Mouse (Mus musculus) testis, adult 2 months (tissue): ENCODE measurements at regions not wholly inside any gene's neighbourhood (a gene's known extent, or its start where the extent isn't known, plus 50 kb on each side); places are given as distances from the start of the nearest gene placed in this dataset.

Source experiments
- CTCF ChIP-seq: fragments of 200-500 bp; IDR thresholded peaks from 2 replicates; pipeline ENCODE4 v1.5.1; 2012; ENCODE audit warnings: low read depth, mild to moderate bottlenecking, inconsistent platforms, low read length, moderate library complexity; ENCODE audit not compliant: control insufficient read depth, insufficient read depth, insufficient replicate concordance
- POLR2A ChIP-seq: fragments of 200-500 bp; IDR thresholded peaks from 2 replicates; pipeline ENCODE4 v1.6.1; 2012; ENCODE audit warnings: low read depth, mild to moderate bottlenecking, inconsistent platforms, low read length, moderate library complexity; ENCODE audit not compliant: control insufficient read depth

DNA sequence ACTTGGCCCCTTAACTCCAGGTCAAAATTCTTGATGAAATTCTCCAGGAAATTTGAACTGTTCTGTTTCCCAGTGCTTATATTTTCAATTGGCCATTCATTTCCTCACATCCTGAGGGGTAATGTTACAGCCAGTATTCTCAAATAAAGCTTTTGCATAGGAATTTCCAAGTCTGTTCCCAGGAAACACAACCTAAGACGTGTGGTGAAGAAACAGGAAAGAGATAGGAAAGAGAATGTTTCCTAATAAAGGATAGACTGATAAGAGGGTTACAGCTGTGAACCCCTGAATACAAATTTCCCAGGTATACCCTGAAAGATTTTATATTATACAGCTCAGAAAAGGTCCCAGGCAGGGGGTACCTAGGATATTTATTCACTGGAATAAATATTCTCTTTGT, 108.0 kb upstream of the Slc22a22 start:
- TF ChIP-seq CTCF (no peak), POLR2A (no peak)
